Mouse (Mus musculus): ENCODE results near the gene Pglyrp3. TPM values are rescaled to one million over a fixed set of nuclear protein-coding genes. Genes with fewer than 3 reads are reported as not detected.
"Not testable (repeated sequence)": the region's sequence is repeated elsewhere in the genome, so short reads cannot be mapped to it uniquely, and the experiment has no call there.

Gene Pglyrp3
- polyA plus RNA-seq (2012; rRNA removed) = not detected in 2 replicates

GRCm38 (mm10) chr3:92014283-92014682 is at the start of gene Pglyrp3:
Gene Pglyrp3 (plus strand): TSS chr3:92014583.
- DNase-seq (ENCODE audit: low read depth) = no peak

DNA sequence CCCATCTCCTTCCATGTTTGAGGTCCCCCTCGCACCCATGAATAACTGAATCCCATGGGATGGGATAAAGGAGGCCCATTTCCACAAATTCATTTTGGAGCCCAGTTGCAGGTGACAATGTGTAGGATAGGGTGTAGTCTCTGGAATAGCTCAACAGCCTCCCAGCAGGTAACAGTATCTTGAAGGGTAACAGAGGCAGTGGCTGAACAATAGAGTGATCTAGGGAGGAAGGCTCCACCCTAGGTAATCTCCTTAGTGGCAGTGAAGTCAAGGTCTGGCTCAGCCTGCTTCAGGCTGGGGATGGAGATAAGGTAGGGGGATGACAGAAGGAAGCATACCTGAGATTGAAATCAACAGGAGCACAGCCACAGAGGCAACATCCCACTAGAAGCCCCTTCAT is 3.4 kb upstream of the Pglyrp3 start:
- DNase-seq (ENCODE audit: low read depth) = no peak

GRCm38 (mm10) chr3:92024541-92024940 is 10.2 kb downstream of the Pglyrp3 start:
- not testable (repeated sequence) for DNase-seq (ENCODE audit: low read depth)

GRCm38 (mm10) chr3:92033203-92033602 is 18.8 kb downstream of the Pglyrp3 start:
- DNase-seq (ENCODE audit: low read depth) = no peak

GRCm38 (mm10) chr3:92033892-92034291 is 19.5 kb downstream of the Pglyrp3 start:
- no peak for DNase-seq (ENCODE audit: low read depth)

GRCm38 (mm10) chr3:92050382-92051054 is 36.1 kb downstream of the Pglyrp3 start:
- no peak for DNase-seq (ENCODE audit: low read depth)

GRCm38 (mm10) chr3:92080462-92081284 is 66.3 kb downstream of the Pglyrp3 start:
- DNase-seq (ENCODE audit: low read depth) = no peak

Other genes with a start within 250 kb of the Pglyrp3 start
- gene Lor, start 68.6 kb downstream of the Pglyrp3 start, polyA plus RNA-seq (2012; rRNA removed) = 0.55 and 0.84 TPM in 2 replicates
- gene Prr9, start 109.4 kb downstream of the Pglyrp3 start, polyA plus RNA-seq (2012; rRNA removed) = not detected in 2 replicates
- gene Lelp1, start 128.2 kb downstream of the Pglyrp3 start, polyA plus RNA-seq (2012; rRNA removed) = 9.6 and 11.2 TPM in 2 replicates
- 0.09 TPM in 1 of 2 replicates, not detected in the other for gene Sprr2a1, start 201.2 kb downstream of the Pglyrp3 start, polyA plus RNA-seq (2012; rRNA removed)
- gene Sprr2a2, start 201.3 kb downstream of the Pglyrp3 start, polyA plus RNA-seq (2012; rRNA removed) = 3.7 and 5.4 TPM in 2 replicates

Measured in gonadal fat pad, adult 2 months (tissue).